Mouse (Mus musculus): ENCODE measurements around the gene Ankrd52. TPM values are rescaled to one million over a fixed set of nuclear protein-coding genes. Genes with fewer than 3 reads are reported as not detected.

The Ankrd52 gene
- total and polyA plus RNA-seq, 3 experiments, result 29.2 to 47.5 (median 41.8) TPM

DNA sequence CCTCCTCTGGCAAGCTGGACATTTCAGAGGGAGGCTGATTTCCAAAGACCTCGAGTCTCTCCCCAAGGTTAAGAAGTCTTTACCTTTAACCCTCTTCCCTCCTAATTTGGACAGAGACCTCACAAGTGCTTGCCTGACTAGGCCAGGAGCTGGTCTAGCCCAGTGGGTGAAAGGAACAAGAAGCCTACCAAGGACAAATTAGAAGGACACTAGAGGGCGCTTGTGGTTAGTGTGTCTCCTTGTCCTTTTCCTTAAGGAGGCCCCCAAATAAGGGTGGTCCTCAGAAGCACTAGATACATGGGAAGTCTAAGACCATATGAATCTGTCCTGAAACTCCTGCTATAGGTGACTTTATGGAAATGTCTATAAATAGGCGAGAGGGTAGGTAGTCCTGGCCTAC is 14.3 kb upstream of the Ankrd52 start:
- Histone ChIP-seq H3K27ac (peak overlapping the region; percentile 68), H3K36me3 (ENCODE audit: control insufficient read depth, insufficient read depth, low read length) (peaks cover 26% of the 10 kb centered on the region), H3K27me3 (ENCODE audit: control insufficient read depth, insufficient read depth, low read length) (no peaks in the 10 kb centered on the region), H3K79me2 (replicated peaks; ENCODE audit: control insufficient read depth, insufficient read depth, low read length) (no peaks in the 10 kb centered on the region), H3K9ac (ENCODE audit: low read depth, low read length) (no peak overlapping the region), H3K4me3 (no peak overlapping the region), H3K4me1 (ENCODE audit: control insufficient read depth, insufficient read depth, low read length) (0 out of 2 replicates have a peak, but pooled peaks cover 1% of the 10 kb centered on the region)
- 40% methylated on average over 3 of the region's 3 CpGs for WGBS
- intact Hi-C loops (cut with DNase I), result loop anchor here (5.0 kb wide), 1 partner anchor 95 kb away; the partner anchor contains the start of gene Smarcc2
- TF ChIP-seq POLR2A (IDR thresholded peaks at IDR 0.05; ENCODE audit: insufficient read depth, low read depth, low read length) (0 out of 2 replicates have a peak, but pooled peaks have one; percentile 19), EP300 (IDR thresholded peaks at IDR 0.05; ENCODE audit: insufficient read depth, low read depth, low read length) (no peak), CTCF (IDR thresholded peaks at IDR 0.05) (peak; percentile 73)
- DNase-seq, result peak in 1 of 2 experiments; percentile 39

DNA sequence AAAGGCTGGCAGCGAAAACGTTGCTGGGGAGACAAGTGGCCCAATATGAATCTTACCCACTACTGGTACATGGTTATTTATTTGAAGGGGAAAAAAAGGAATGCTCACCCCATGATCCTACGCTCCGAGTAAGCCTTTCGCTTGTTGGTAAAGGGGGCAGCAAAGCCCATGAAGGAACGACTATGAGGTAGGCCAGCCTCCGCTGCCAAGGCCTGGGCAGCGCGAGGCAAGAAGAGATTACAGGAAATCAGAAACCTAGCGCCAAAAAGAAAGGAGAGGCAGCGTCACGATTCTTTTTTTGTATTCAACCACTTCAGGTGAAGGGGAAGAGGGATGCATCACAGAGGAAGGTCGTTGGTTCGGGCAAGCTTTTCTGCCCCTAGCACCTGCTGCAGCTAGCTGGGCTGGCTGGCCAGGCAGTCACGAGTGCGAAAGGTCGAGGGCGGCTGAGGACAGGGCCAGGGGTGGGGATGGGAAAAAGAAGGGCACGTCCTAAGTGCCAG is 9.0 kb upstream of the Ankrd52 start:
- Histone ChIP-seq H3K4me1 (ENCODE audit: control insufficient read depth, insufficient read depth, low read length) (peaks cover 8% of the 10 kb centered on the region), H3K79me2 (replicated peaks; ENCODE audit: control insufficient read depth, insufficient read depth, low read length) (no peaks in the 10 kb centered on the region), H3K36me3 (ENCODE audit: control insufficient read depth, insufficient read depth, low read length) (peaks cover 17% of the 10 kb centered on the region), H3K9ac (ENCODE audit: low read depth, low read length) (peak overlapping the region; percentile 80), H3K4me3 (peak overlapping the region; percentile 74), H3K27me3 (ENCODE audit: control insufficient read depth, insufficient read depth, low read length) (no peaks in the 10 kb centered on the region), H3K27ac (peak overlapping the region; percentile 98)
- intact Hi-C loops (cut with DNase I), result no loop called here
- DNase-seq, result no peak
- no peak for TF ChIP-seq POLR2A (IDR thresholded peaks at IDR 0.05; ENCODE audit: insufficient read depth, low read depth, low read length)
- no peak for TF ChIP-seq CTCF (IDR thresholded peaks at IDR 0.05)
- peak; percentile 61; the same call in 1 of the 2 replicates for TF ChIP-seq EP300 (IDR thresholded peaks at IDR 0.05; ENCODE audit: insufficient read depth, low read depth, low read length)
- WGBS, result 12% methylated on average over 19 of the region's 19 CpGs

DNA sequence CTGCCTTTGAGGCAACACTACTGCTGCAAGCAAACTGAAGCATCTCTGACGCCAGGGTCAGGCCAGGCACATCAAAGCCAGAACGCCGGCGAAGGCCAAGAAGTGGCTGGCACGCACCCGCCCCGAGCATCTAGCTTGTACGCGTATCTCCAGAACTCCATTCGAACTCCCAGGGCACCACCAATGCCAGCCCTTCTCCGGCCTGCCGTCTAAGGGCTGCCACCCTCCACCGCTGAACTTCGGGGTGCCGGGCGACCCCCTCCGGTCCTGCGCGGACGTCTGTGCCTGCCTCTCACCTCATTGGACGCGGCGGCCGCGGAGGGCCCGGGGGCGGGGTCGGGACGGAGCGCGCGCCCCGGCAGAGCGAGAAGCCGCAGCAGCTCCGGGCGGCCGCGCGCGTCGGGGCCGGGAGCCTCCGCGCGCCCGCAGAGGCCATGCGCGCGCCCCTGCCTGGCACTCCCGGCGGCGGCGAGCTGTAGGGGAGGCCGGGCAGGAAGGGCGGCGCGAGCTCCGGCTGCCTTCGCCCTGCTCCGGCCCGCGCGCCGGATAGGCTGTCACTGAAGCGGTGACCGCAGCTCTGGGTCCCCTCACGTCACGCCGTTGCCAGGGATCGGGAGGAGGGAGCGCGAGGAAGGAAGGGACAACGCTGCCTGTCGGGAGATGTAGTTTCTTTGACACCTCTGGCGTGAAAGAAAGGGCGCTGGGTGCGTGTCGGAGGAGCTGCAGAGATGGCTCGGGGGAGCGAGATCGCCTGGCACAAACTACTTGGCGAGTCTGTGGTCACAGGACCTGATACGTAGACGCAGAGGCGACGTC is 8.3 kb upstream of the Ankrd52 start, which contains the start of gene Coq10a:
Gene Coq10a, minus strand, starts transcription at position 596 of the 816 bp plus-strand sequence.
- no peak for TF ChIP-seq CTCF (IDR thresholded peaks at IDR 0.05)
- peak; percentile 96 for TF ChIP-seq POLR2A (IDR thresholded peaks at IDR 0.05; ENCODE audit: insufficient read depth, low read depth, low read length)
- peak; percentile 82 for TF ChIP-seq EP300 (IDR thresholded peaks at IDR 0.05; ENCODE audit: insufficient read depth, low read depth, low read length)
- intact Hi-C loops (cut with DNase I), result no loop called here
- no peaks in the 10 kb centered on the region for H3K79me2 ChIP-seq (replicated peaks; ENCODE audit: control insufficient read depth, insufficient read depth, low read length)
- H3K9ac ChIP-seq (ENCODE audit: low read depth, low read length), result peak within 1 kb of the TSS; percentile 80
- peaks cover 9% of the 10 kb centered on the region for H3K4me1 ChIP-seq (ENCODE audit: control insufficient read depth, insufficient read depth, low read length)
- H3K4me3 ChIP-seq, result peak within 1 kb of the TSS; percentile 74
- peaks cover 10% of the 10 kb centered on the region for H3K36me3 ChIP-seq (ENCODE audit: control insufficient read depth, insufficient read depth, low read length)
- under 1% methylated on average over 87 of the region's 87 CpGs for WGBS
- peak; percentile 93 to 97 for DNase-seq
- peak within 1 kb of the TSS; percentile 98 for H3K27ac ChIP-seq
- H3K27me3 ChIP-seq (ENCODE audit: control insufficient read depth, insufficient read depth, low read length), result no peaks in the 10 kb centered on the region

DNA sequence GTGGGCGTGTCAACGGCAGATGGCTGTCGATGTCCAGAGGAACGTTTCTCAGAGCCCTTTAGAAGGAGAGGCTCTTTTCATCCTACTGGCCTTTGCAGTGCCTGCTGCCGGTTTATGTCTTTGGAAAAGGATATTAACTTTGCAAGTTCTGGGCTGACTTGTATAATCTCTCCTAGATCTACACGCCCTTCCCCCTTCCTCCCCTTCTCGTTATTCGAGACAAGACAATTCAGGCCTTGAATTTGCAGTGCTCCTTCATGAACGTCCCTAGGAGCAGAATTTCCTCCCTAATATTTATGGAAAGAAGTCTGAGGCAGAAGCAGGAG is 7.7 kb upstream of the Ankrd52 start:
- Histone ChIP-seq H3K4me1 (ENCODE audit: control insufficient read depth, insufficient read depth, low read length) (peaks cover 9% of the 10 kb centered on the region), H3K27ac (peak overlapping the region; percentile 98), H3K27me3 (ENCODE audit: control insufficient read depth, insufficient read depth, low read length) (no peaks in the 10 kb centered on the region), H3K79me2 (replicated peaks; ENCODE audit: control insufficient read depth, insufficient read depth, low read length) (no peaks in the 10 kb centered on the region), H3K9ac (ENCODE audit: low read depth, low read length) (peak overlapping the region; percentile 80), H3K36me3 (ENCODE audit: control insufficient read depth, insufficient read depth, low read length) (peaks cover 10% of the 10 kb centered on the region), H3K4me3 (peak overlapping the region; percentile 74)
- DNase-seq, result no peak
- 4% methylated on average over 9 of the region's 9 CpGs for WGBS
- intact Hi-C loops (cut with DNase I), result no loop called here
- TF ChIP-seq CTCF (IDR thresholded peaks at IDR 0.05) (no peak), EP300 (IDR thresholded peaks at IDR 0.05; ENCODE audit: insufficient read depth, low read depth, low read length) (no peak), POLR2A (IDR thresholded peaks at IDR 0.05; ENCODE audit: insufficient read depth, low read depth, low read length) (no peak; the same call in 1 of the 2 replicates)

- Histone ChIP-seq H3K4me3 (peak overlapping the region; percentile 74), H3K4me1 (ENCODE audit: control insufficient read depth, insufficient read depth, low read length) (peaks cover 9% of the 10 kb centered on the region), H3K27ac (peak overlapping the region; percentile 98), H3K36me3 (ENCODE audit: control insufficient read depth, insufficient read depth, low read length) (peaks cover 8% of the 10 kb centered on the region), H3K9ac (ENCODE audit: low read depth, low read length) (peak overlapping the region; percentile 80), H3K79me2 (replicated peaks; ENCODE audit: control insufficient read depth, insufficient read depth, low read length) (no peaks in the 10 kb centered on the region), H3K27me3 (ENCODE audit: control insufficient read depth, insufficient read depth, low read length) (no peaks in the 10 kb centered on the region)
- WGBS, result 69% methylated on average over 6 of the region's 6 CpGs
- intact Hi-C loops (cut with DNase I), result no loop called here
- TF ChIP-seq CTCF (IDR thresholded peaks at IDR 0.05), result no peak
- TF ChIP-seq POLR2A (IDR thresholded peaks at IDR 0.05; ENCODE audit: insufficient read depth, low read depth, low read length), result no peak
- TF ChIP-seq EP300 (IDR thresholded peaks at IDR 0.05; ENCODE audit: insufficient read depth, low read depth, low read length), result no peak
- DNase-seq, result no peak
Observed at GRCm38 (mm10) chr10:128369599-128369998, 7.3 kb upstream of the Ankrd52 start.

DNA sequence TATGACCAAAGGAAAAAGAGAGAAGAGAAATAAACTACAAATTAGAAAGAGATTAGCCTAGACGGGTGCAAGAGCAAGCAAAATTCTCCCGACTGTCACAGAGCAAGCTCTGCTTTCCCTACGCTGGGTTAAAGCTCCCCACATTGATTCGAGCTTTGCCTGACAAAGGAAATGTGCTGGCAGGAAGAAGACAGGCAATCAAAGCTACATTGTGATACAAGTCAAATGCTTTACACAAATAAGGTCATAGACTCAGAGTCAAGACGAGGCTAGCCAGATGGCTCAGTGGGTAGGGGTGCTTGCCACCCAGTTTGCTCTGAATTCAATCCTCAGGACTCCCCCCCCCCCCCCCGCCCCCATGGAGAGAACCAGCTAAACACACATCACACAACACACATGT is 6.9 kb upstream of the Ankrd52 start:
- H3K36me3 ChIP-seq (ENCODE audit: control insufficient read depth, insufficient read depth, low read length), result peaks cover 8% of the 10 kb centered on the region
- WGBS, result 38% methylated on average over 6 of the region's 6 CpGs
- H3K79me2 ChIP-seq (replicated peaks; ENCODE audit: control insufficient read depth, insufficient read depth, low read length), result no peaks in the 10 kb centered on the region
- H3K9ac ChIP-seq (ENCODE audit: low read depth, low read length), result no peak overlapping the region
- H3K27me3 ChIP-seq (ENCODE audit: control insufficient read depth, insufficient read depth, low read length), result no peaks in the 10 kb centered on the region
- TF ChIP-seq CTCF (IDR thresholded peaks at IDR 0.05) (no peak), POLR2A (IDR thresholded peaks at IDR 0.05; ENCODE audit: insufficient read depth, low read depth, low read length) (no peak), EP300 (IDR thresholded peaks at IDR 0.05; ENCODE audit: insufficient read depth, low read depth, low read length) (no peak)
- DNase-seq, result no peak
- intact Hi-C loops (cut with DNase I), result no loop called here
- peaks cover 8% of the 10 kb centered on the region for H3K4me1 ChIP-seq (ENCODE audit: control insufficient read depth, insufficient read depth, low read length)
- H3K4me3 ChIP-seq, result no peak overlapping the region
- H3K27ac ChIP-seq, result peak overlapping the region; percentile 98

All from heart, adult 2 months (tissue).